Mouse (Mus musculus) left cerebral cortex, adult 2 months (tissue): ENCODE results near the gene Rnpepl1. TPM values are rescaled to one million over a fixed set of nuclear protein-coding genes. Genes with fewer than 3 reads are reported as not detected.

Experiments
- DNase-seq, 2 experiments: peaks; one replicate each; pipeline ENCODE4 v3.0.0; 2021 to 2022; ENCODE audit warnings: low spot score in 2 of 2, mixed read lengths in 1 of 2; ENCODE audit errors: extremely low spot score in 1 of 2
- H3K27ac ChIP-seq: fragments of 200-600 bp; 2 replicates; pipeline ENCODE4 v1.8.1; 2022
- H3K4me3 ChIP-seq: fragments of 200-600 bp; 2 replicates; pipeline ENCODE4 v1.8.1; 2022
- CTCF ChIP-seq: fragments of 200-600 bp; IDR thresholded peaks from 2 replicates; pipeline ENCODE4 v1.8.1; 2022; ENCODE audit warnings: antibody characterized with exemption, mild to moderate bottlenecking, moderate library complexity
- intact Hi-C: fragments of 180-260 bp; cut with DNase I; formaldehyde crosslinking; loops from one replicate; pipeline ENCODE4 v1.15.1; 2025
- total RNA-seq, 2 experiments: library from RNA; stranded (reverse); gene quantifications; 2 replicates each; pipeline ENCODE4 v1.2.3; 2021

Gene Rnpepl1
- total RNA-seq, 2 experiments from 2014 or later = 30.2 to 37.4 TPM

- Histone ChIP-seq H3K4me3 (no peak overlapping the region), H3K27ac (no peak overlapping the region)
- no peak for DNase-seq
- no peak for TF ChIP-seq CTCF
- intact Hi-C loops = no loop called here
Observed at GRCm38 (mm10) chr1:92930171-92930706, 19.7 kb downstream of the Rnpepl1 start.

DNA sequence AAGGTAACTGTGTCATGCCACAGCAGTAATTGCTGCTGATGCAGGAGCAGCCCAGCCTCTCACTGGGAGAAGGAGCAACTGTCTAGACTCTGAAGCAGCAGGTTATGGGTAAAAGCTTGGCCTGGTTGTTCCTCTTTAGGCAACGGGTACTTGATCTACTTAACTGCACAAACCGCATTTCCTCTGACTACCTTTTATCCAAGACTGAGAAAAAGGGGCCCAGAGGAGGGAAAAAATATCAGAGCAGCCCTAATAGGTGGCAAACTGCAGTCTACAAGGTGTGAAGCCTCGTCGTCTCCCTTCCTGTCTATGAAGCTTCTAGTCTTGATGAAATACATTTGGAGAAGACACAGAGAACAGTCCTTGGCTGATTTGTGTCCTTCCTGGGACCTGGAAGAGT lies 23.0 kb downstream of the Rnpepl1 start:
- intact Hi-C loops = loop anchor here (1.0 kb wide), 2 partner anchors 22 to 26 kb away; no protein-coding TSS in a partner anchor

GRCm38 (mm10) chr1:92934182-92934827 lies 23.7 kb downstream of the Rnpepl1 start, which contains the start of gene Capn10:
Capn10 (plus strand) TSS chr1:92934376.
- H3K4me3 ChIP-seq = peak within 1 kb of the TSS; percentile 88
- H3K27ac ChIP-seq = peak within 1 kb of the TSS; percentile 99
- peak; percentile 92 to 93 for DNase-seq
- TF ChIP-seq CTCF = no peak; the same call in 1 of the 2 replicates
- intact Hi-C loops = loop anchor here (1.0 kb wide), 2 partner anchors 23 to 27 kb away; no protein-coding TSS in a partner anchor

More for the DNA sequence above, 23.0 kb downstream of the Rnpepl1 start:
- peak overlapping the region; percentile 88 for H3K4me3 ChIP-seq
- no peak for TF ChIP-seq CTCF
- peak overlapping the region; percentile 99 for H3K27ac ChIP-seq
- no peak for DNase-seq

DNA sequence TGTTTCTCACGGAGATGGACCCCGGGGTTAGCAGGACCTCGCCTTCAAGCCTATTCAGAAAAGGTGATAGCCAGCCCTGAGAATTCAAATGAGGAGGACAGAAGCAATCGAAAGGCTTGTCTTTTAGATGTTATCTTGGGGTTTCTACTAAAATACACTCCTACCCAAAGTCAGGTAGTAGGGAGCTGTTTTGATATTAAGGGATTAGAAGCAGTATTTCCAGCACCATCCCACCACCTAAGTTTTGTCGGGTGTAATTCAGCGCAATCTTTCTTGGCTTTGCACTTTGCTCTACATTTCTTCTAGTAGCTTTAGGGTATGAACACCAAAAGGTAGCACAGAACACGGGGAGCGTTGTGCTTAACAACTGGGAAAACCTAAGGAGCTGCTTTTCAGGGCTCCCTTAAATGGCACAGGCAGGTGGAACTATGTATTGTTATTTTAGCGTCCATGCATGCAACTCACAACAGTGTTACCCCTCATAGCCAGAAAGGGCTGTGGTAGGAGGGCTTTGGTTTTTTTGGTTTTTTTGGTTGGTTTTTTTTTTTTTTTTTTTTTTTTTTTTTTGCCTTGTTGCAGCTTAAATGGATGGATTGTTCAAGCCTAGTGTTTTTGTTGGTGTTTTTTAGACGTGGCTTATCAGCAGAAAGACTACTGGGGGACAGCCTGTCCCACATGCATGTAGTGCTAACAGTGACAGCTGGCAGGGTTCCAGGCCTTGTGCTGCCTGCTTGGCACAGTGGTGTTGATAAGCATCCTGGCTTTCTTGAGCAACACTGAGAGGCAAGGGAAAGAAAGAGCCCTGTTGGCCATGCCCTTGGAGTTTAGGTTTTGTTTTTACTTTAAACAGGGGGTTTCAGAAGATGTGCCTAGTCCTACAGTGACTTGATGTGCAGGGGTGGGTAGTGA lies 24.7 kb downstream of the Rnpepl1 start:
- no peak for DNase-seq
- TF ChIP-seq CTCF = no peak
- Histone ChIP-seq H3K27ac (peak overlapping the region; percentile 99), H3K4me3 (peak overlapping the region; percentile 88)
- intact Hi-C loops = no loop called here

GRCm38 (mm10) chr1:92935977-92936376 lies 25.4 kb downstream of the Rnpepl1 start:
- intact Hi-C loops = no loop called here
- H3K27ac ChIP-seq = no peak overlapping the region
- peak overlapping the region; percentile 88 for H3K4me3 ChIP-seq
- no peak; the same call in 1 of the 2 replicates for TF ChIP-seq CTCF
- DNase-seq = no peak

DNA sequence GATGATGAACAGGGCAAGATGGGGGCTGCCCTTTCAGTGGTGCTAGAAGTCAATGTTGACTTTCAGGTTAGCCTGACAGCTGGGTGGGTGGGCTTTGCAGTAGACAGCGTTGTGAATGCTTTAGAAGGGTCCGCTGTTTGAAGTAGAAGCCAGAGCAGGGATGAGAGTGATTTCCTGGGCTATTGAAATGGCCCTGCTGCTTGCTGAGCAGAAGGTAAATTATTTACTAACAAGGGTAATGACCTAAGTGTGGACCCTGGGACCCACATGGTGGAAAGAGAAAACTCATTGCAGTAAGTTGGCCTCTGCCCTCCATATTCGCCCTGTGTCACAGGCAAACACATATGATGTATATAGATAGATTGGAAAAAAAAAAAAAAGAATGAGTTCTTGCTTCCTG lies 25.9 kb downstream of the Rnpepl1 start:
- DNase-seq = no peak
- intact Hi-C loops = no loop called here
- TF ChIP-seq CTCF = no peak
- Histone ChIP-seq H3K27ac (no peak overlapping the region), H3K4me3 (no peak overlapping the region)

DNA sequence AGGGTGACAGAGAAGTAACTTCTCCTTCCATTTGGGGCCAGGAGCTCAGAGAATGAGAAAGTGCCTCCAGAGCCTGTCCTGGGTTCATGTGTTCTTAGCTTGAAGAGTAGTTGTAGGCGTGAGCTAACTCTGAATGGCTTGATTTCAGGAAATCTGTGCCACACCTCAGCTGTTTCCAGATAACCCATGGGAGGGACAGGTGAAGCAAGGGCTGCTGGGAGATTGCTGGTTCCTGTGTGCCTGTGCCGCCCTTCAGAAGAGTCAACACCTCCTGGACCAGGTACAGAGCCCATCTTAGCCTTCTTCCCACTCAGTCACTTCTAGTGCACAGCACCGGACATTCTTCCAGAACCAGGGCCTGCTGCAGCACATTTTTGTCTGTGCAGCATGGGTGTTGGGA lies 27.2 kb downstream of the Rnpepl1 start:
- H3K27ac ChIP-seq = no peak overlapping the region
- TF ChIP-seq CTCF = no peak
- no peak overlapping the region for H3K4me3 ChIP-seq
- intact Hi-C loops = no loop called here
- peak in 1 of 2 experiments; percentile 6 for DNase-seq

DNA sequence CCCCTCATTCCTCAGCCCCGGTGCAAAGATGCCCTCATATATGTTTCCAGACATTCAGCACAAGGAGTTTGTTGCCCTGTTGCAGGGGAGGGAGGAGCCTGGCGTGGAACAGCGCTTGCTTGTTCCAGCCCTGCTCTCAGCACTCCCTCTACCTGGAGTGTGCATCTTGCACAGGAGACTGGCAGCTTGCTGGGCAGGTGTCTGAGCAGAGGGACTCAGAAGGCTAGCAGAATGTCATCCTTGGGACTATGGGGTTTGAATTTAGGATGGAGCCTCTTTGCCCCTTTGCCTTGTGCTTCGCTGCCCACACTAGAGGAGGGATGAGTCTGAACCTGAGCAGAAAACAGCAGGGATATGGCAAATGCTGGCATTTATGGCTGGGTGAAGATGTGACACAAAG lies 29.2 kb downstream of the Rnpepl1 start:
- Histone ChIP-seq H3K4me3 (no peak overlapping the region), H3K27ac (no peak overlapping the region)
- TF ChIP-seq CTCF = no peak
- intact Hi-C loops = no loop called here
- DNase-seq = no peak

DNA sequence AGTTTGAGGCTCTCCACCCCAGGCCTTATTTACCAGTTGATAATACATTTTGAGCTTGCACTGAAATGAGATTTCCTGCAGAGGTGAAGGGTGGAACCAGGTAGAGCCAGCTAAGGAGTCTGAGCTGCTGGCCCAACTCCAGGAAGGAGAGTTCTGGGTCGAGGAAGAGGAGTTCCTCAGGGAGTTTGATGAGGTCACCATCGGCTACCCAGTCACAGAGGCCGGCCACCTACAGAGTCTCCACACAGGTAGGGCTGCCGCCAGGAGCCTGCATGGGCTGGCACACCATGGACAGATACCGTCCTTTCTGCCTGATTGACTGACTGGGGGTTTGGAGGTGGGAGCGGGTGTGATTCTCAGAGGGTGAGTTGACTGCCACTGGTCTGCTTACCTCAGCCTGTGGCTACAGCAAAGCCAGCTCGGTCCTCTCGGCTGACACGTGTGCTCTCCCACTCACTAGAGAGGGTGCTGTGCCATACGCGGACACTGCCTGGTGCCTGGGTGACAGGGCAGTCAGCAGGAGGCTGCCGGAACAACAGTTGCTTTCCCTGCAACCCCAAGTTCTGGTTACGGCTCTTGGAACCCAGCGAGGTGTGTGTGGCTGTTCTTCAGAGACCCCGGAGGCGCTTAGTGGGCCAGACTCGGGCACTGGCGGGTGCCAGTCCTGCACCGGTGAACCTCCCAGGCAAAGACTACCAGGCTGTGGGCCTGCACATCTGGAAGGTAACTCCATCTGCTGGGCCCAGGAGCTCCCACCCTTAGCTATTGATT lies 32.8 kb downstream of the Rnpepl1 start:
- TF ChIP-seq CTCF = no peak
- no peak for DNase-seq
- Histone ChIP-seq H3K27ac (no peak overlapping the region), H3K4me3 (no peak overlapping the region)
- intact Hi-C loops = no loop called here

DNA sequence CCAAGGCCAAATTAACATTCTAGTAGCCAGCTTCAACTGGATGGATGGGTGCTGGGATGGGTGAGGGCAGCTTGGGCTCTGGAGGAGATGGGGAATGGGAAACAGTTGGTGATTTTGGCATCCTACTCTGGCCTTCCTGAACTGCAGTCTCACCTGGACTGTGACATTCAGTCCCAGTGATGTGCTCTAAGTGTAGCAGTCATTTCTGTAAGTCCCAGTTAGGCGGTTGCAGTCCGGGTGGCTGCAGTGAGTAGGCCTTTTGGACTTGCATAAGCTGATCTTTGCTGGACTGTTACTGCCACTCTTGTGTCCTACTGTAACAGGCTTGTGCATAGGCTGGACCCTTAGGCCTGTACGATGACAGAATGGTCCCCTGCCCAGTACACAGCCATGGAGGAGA lies 37.4 kb downstream of the Rnpepl1 start:
- peak in 1 of 2 experiments; percentile 6 for DNase-seq
- TF ChIP-seq CTCF = no peak
- Histone ChIP-seq H3K27ac (no peak overlapping the region), H3K4me3 (no peak overlapping the region)
- intact Hi-C loops = no loop called here

DNA sequence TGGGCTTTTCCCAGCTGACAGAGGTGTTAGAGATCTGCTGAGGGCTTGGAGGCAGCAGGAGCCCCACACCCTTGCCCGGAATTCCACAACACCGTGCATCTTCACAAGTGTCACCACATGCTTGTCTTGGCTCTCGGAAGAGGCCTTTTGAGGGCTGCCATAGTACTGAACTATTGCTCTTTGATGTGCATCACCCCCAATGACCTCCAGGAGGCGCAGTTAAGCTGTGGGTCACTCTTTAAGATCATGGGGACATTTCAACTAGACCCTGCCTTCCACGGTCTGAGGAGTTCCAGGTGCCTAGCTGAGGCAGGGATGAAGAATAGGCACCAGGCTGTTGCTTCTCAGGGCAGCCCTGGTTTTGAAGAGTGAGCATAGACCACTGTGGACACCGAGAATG lies 38.8 kb downstream of the Rnpepl1 start:
- DNase-seq = no peak
- TF ChIP-seq CTCF = peak; percentile 42
- Histone ChIP-seq H3K4me3 (no peak overlapping the region), H3K27ac (no peak overlapping the region)
- intact Hi-C loops = no loop called here
